Mouse (Mus musculus): Measurements from ENCODE around the gene Cabp2.

- no peak for TF ChIP-seq POLR2A (IDR thresholded peaks at IDR 0.05; ENCODE audit: extremely low read depth, insufficient read depth, low read length)
- TF ChIP-seq CTCF (IDR thresholded peaks at IDR 0.05; ENCODE audit: extremely low read depth, insufficient read depth, low read length): no peak
These were observed 9.1 kb downstream of the Cabp2 start for GRCm38 (mm10) chr19:4090446-4090845.
